9 mouse cellular contexts compared by ENCODE assay signal in the genomic region with DNA sequence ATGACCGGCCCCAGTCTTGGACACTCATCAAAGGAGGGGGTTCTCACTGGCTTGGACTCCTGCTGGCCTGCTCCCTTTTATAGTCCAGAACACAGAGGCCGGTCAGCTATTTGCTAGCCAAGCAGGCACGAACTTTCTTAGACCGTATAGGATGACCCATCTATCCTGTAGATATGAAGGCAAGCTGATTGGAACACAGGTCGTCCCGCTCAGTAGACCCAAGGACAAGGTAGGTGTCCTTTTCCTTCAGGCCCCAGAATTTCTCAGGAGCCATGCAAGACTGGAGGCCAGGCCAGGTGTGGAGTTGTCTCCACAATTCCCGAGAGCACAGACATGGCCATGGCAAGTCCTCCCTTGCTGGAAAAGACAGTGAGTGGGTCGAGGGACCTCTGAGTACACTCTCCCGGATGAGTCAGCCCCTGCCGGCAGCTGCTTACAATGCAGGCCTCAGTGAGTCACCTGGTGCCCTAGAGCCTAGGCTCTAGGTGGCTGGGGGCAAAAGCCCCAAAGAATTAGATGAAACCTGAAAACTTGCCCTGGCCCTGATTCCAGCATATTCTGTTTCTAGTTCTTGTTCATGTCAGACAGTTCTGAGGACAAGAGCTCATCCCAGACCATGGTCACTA. TPM values are rescaled to one million over a fixed set of nuclear protein-coding genes. Genes with fewer than 3 reads are reported as not detected.
DNase-seq lines count a peak whose midpoint lies in the region; ATAC-seq and TF ChIP-seq lines count a peak whose summit lies in the region.
"Had no signal": no experiment of that assay in that cellular context is flagged by ENCODE, and none has a peak within 500 bp of the region (broad histone marks: within the 10 kb centered on the region; RNA-seq: fewer than 3 reads in every experiment).

No protein-coding gene starts in this region.

- no peak overlapping the region for H3K4me3 ChIP-seq in left cerebral cortex, adult 2 months
- no peak overlapping the region for H3K4me3 ChIP-seq in forebrain, postnatal 0 days (ENCODE audit: low read depth, low read length)
- H3K4me3 ChIP-seq: erythroblast, embryonic 14.5 days had no signal

- 13% methylated on average over 10 of the region's 10 CpGs for WGBS in forebrain, postnatal 0 days

- H3K9me3 ChIP-seq in forebrain, postnatal 0 days (ENCODE audit: low read length): no peaks in the 10 kb centered on the region

- no peak; the same call in none of the 2 replicates for TF ChIP-seq CTCF in left cerebral cortex, adult 2 months (IDR thresholded peaks at IDR 0.05)
- TF ChIP-seq CTCF in forebrain, postnatal 0 days (IDR thresholded peaks at IDR 0.05; ENCODE audit: low read depth): peak; percentile 36; the same call in 1 of the 2 replicates

- H3K4me1 ChIP-seq in forebrain, postnatal 0 days (ENCODE audit: insufficient read depth): peaks cover 19% of the 10 kb centered on the region

- H3K27me3 ChIP-seq in forebrain, postnatal 0 days (ENCODE audit: insufficient read depth, low read length): no peaks in the 10 kb centered on the region

- intact Hi-C loops in left cerebral cortex, adult 2 months (cut with DNase I): no loop called here

- H3K9ac ChIP-seq in forebrain, postnatal 0 days: no peak overlapping the region

- peak overlapping the region; percentile 74 for H3K27ac ChIP-seq in left cerebral cortex, adult 2 months
- H3K27ac ChIP-seq in forebrain, postnatal 0 days (ENCODE audit: low read depth, low read length): no peak overlapping the region

- peak overlapping the region; percentile 82; the same call in 1 of the 2 replicates for H3K4me2 ChIP-seq in forebrain, postnatal 0 days (ENCODE audit: low read depth)

- no peak for ATAC-seq in forebrain, postnatal 0 days
- no peak for ATAC-seq in megakaryocyte-erythroid progenitor cell, adult 5-6 weeks (replicated peaks; ENCODE audit: low FRiP score, low TSS enrichment, poor library complexity, severe bottlenecking)

- H3K36me3 ChIP-seq in forebrain, postnatal 0 days (ENCODE audit: insufficient read depth): peaks cover 10% of the 10 kb centered on the region

- no peak for DNase-seq in left cerebral cortex, adult 2 months (ENCODE audit: extremely low spot score in 1 of 2, low spot score in 2 of 2)
- no peak for DNase-seq in left cerebral cortex, adult 11 months (ENCODE audit: low spot score)
- DNase-seq in adrenal gland, postnatal 10 days: peak; percentile 53
- DNase-seq in forebrain, postnatal 0 days: no peak
- peak; percentile 48 for DNase-seq in naive thymus-derived CD4-positive, alpha-beta T cell, adult 2 months (ENCODE audit: low read depth)
- no peak for DNase-seq in left cerebral cortex, adult 8-10 months (ENCODE audit: low spot score in 2 of 2)
- no peak for DNase-seq in testis, postnatal 10 days (ENCODE audit: low spot score)

RNA-seq across cellular contexts. Expression of a gene that starts 1.5 kb away (rescaled TPM):
- total RNA-seq in left cerebral cortex, adult 2 months (2021): 10 to 100 TPM; 52.7 to 56.8 TPM
- total RNA-seq in adrenal gland, postnatal 10 days (2021): 10 to 100 TPM; 20.9 to 25.4 TPM
- total RNA-seq in forebrain, postnatal 0 days (2014; rRNA removed): 35.8 and 36.4 TPM in 2 replicates
- 9.2 and 9.9 TPM in 2 replicates for polyA plus RNA-seq in forebrain, postnatal 0 days (2015; fragmentation: Nextera tagmentation; extraction: Ambion mirVana)
- 10 to 100 TPM; 54.8 to 63.2 (median 59.6) TPM for total RNA-seq in left cerebral cortex, adult 8-10 months (2022)
- total RNA-seq in megakaryocyte-erythroid progenitor cell, adult 5-6 weeks (2014; fragmentation: Nextera tagmentation): 0.89 TPM in 1 of 2 replicates, not detected in the other
- total RNA-seq in megakaryocyte-erythroid progenitor cell, adult 5-6 weeks (2017): 0.23 TPM in 2 replicates

RNA-seq across cellular contexts. Expression of a gene that starts 34.9 kb away (rescaled TPM):
- 100 to 1,000 TPM; 108 to 120 TPM for total RNA-seq in left cerebral cortex, adult 2 months (2021)
- 100 to 1,000 TPM; 109 to 115 TPM for total RNA-seq in adrenal gland, postnatal 10 days (2021)
- 112 and 124 TPM in 2 replicates for total RNA-seq in forebrain, postnatal 0 days (2014; rRNA removed)
- 19.2 and 24.6 TPM in 2 replicates for polyA plus RNA-seq in forebrain, postnatal 0 days (2015; fragmentation: Nextera tagmentation; extraction: Ambion mirVana)
- total RNA-seq in left cerebral cortex, adult 8-10 months (2022): 100 to 1,000 TPM; 114 to 121 (median 120) TPM
- 185 and 196 TPM in 2 replicates for total RNA-seq in megakaryocyte-erythroid progenitor cell, adult 5-6 weeks (2014; fragmentation: Nextera tagmentation)
- total RNA-seq in megakaryocyte-erythroid progenitor cell, adult 5-6 weeks (2017): 436 and 446 TPM in 2 replicates

RNA-seq across cellular contexts. Expression of a gene that starts 37.6 kb away (rescaled TPM):
- total RNA-seq in left cerebral cortex, adult 2 months (2021): under 1 TPM; 0.32 to 0.40 TPM
- under 1 TPM; 0.21 to 0.64 TPM for total RNA-seq in adrenal gland, postnatal 10 days (2021)
- 1.6 and 1.7 TPM in 2 replicates for total RNA-seq in forebrain, postnatal 0 days (2014; rRNA removed)
- polyA plus RNA-seq in forebrain, postnatal 0 days (2015; fragmentation: Nextera tagmentation; extraction: Ambion mirVana): 2.2 and 2.9 TPM in 2 replicates
- under 1 TPM; 0.14 to 0.37 (median 0.23) TPM for total RNA-seq in left cerebral cortex, adult 8-10 months (2022)
- total RNA-seq in megakaryocyte-erythroid progenitor cell, adult 5-6 weeks (2014; fragmentation: Nextera tagmentation): 0.96 and 1.9 TPM in 2 replicates
- 0.30 and 0.61 TPM in 2 replicates for total RNA-seq in megakaryocyte-erythroid progenitor cell, adult 5-6 weeks (2017)
- polyA plus RNA-seq: erythroblast, embryonic 14.5 days had no signal

Comparison
In these comparisons a context has a peak if more than half of its experiments do, and no peak if none do; other contexts are left out.
1. DNase-seq: peak in adrenal gland, postnatal 10 days (single experiment) and naive thymus-derived CD4-positive, alpha-beta T cell, adult 2 months (single experiment); none in left cerebral cortex, adult 2 months (0 of 2), left cerebral cortex, adult 11 months (single experiment), forebrain, postnatal 0 days (single experiment), left cerebral cortex, adult 8-10 months (0 of 2) and testis, postnatal 10 days (single experiment).
2. RNA of a gene that starts 1.5 kb away (total RNA-seq): 54.8 to 63.2 TPM in left cerebral cortex, adult 8-10 months, 52.7 to 56.8 TPM in left cerebral cortex, adult 2 months, 35.8 to 36.4 TPM in forebrain, postnatal 0 days and 20.9 to 25.4 TPM in adrenal gland, postnatal 10 days; 0.23 to 0.89 TPM in megakaryocyte-erythroid progenitor cell, adult 5-6 weeks; every median in the first group is over 10 times any median in the second.